In the genomic region with DNA sequence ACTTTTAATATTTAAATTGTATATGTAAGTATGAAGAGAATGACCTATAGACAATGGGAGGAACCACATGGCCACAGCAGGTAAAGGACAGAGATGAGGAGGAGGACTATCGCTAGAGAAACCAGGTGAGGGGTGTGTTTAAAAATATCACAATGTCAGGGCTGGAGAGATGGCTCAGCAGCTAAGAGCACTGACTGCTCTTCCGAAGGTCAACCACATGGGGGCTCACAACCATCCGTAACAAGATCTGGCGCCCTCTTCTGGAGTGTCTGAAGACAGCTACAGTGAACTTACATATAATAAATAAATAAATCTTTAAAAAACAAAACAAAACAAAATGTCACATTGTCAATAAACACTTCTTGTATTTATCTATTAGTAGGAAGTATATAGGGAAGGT, we compare ENCODE assay signal across 7 mouse cellular contexts.
DNase-seq lines count a peak whose midpoint lies in the region; ATAC-seq and TF ChIP-seq lines count a peak whose summit lies in the region.
"Not testable (repeated sequence)": the region's sequence is repeated elsewhere in the genome, so short reads cannot be mapped to it uniquely, and the experiment has no call there.

No protein-coding gene starts in this region.

- DNase-seq in ES-E14 (ENCODE audit: low read depth, low spot score) = not testable (repeated sequence)
- peak; percentile 29 for DNase-seq in adrenal gland, postnatal 14 days
- peak; percentile 28 for DNase-seq in embryo, embryonic 10.5 days (ENCODE audit: low spot score)
- peak; percentile 4 to 9 for DNase-seq in heart, postnatal 10 days
- peak; percentile 8 to 39 for DNase-seq in kidney, postnatal 25 days
- DNase-seq in lung, embryonic 14.5 days = peak; percentile 20
- peak; percentile 3 for DNase-seq in ovary, postnatal 36 days (ENCODE audit: low spot score)

- not testable (repeated sequence) for H3K4me3 ChIP-seq in ES-E14 (ENCODE audit: insufficient read depth in 1 of 2, low read depth in 1 of 2, low read length in 2 of 2, poor library complexity in 1 of 2, severe bottlenecking in 1 of 2); lung, embryonic 14.5 days (ENCODE audit: low read depth, low read length)

- ATAC-seq in lung, embryonic 14.5 days (ENCODE audit: insufficient read depth) = not testable (repeated sequence)

- H3K27ac ChIP-seq in ES-E14 (ENCODE audit: insufficient read depth, low read depth, low read length, poor library complexity, severe bottlenecking); lung, embryonic 14.5 days (ENCODE audit: low read depth): not testable (repeated sequence)

- intact Hi-C loops in heart, postnatal 10 days (cut with DNase I) = loop anchor here (2.0 kb wide), 1 partner anchor 301 kb away; no protein-coding TSS in a partner anchor

- not testable (repeated sequence) for H3K9ac ChIP-seq in ES-E14 (ENCODE audit: insufficient read depth, low read depth, low read length, poor library complexity, severe bottlenecking); lung, embryonic 14.5 days

- not testable (repeated sequence) for H3K36me3 ChIP-seq in ES-E14 (ENCODE audit: control insufficient read depth, insufficient read depth, low read length, poor library complexity, severe bottlenecking); lung, embryonic 14.5 days (ENCODE audit: insufficient read depth)

- TF ChIP-seq CTCF in lung, embryonic 14.5 days (IDR thresholded peaks at IDR 0.05; ENCODE audit: low read depth) = peak; percentile 61

- not testable (repeated sequence) for H3K4me1 ChIP-seq in ES-E14 (ENCODE audit: control insufficient read depth in 2 of 2, insufficient read depth in 2 of 2, low read length in 2 of 2, poor library complexity in 1 of 2); lung, embryonic 14.5 days (ENCODE audit: insufficient read depth)

- H3K9me3 ChIP-seq in ES-E14 (ENCODE audit: control insufficient read depth, insufficient read depth, low read depth, low read length); lung, embryonic 14.5 days (ENCODE audit: low read depth, low read length): not testable (repeated sequence)

- in situ Hi-C loops in ES-E14 (cut with MboI; ENCODE audit: low sequenced_read_pairs in 2 of 2, unreplicated experiment in 2 of 2) = not testable (repeated sequence)

- 11% methylated on average over 4 of the region's 4 CpGs for WGBS in lung, embryonic 14.5 days

- not testable (repeated sequence) for H3K4me2 ChIP-seq in lung, embryonic 14.5 days

- H3K27me3 ChIP-seq in lung, embryonic 14.5 days (ENCODE audit: insufficient read depth, low read length) = not testable (repeated sequence)

TF ChIP-seq in ES-E14, 5 proteins besides CTCF, POLR2A, EP300 and RAD21:
- TF ChIP-seq ZC3H11A (IDR thresholded peaks at IDR 0.05; ENCODE audit: borderline replicate concordance, low read depth, low read length) = peak; percentile 29; the same call in 1 of the 2 replicates
